Mouse (Mus musculus): ENCODE data around the gene Aebp1. TPM values are rescaled to one million over a fixed set of nuclear protein-coding genes. Genes with fewer than 3 reads are reported as not detected.
A peak's percentile ranks its signal among the peaks of the same experiment; 100 is the strongest.
"Not testable (repeated sequence)": the region's sequence is repeated elsewhere in the genome, so short reads cannot be mapped to it uniquely, and the experiment has no call there.

The Aebp1 gene
- total RNA-seq, 2 experiments from 2014 or later, result 4.8 to 8.3 TPM

DNA sequence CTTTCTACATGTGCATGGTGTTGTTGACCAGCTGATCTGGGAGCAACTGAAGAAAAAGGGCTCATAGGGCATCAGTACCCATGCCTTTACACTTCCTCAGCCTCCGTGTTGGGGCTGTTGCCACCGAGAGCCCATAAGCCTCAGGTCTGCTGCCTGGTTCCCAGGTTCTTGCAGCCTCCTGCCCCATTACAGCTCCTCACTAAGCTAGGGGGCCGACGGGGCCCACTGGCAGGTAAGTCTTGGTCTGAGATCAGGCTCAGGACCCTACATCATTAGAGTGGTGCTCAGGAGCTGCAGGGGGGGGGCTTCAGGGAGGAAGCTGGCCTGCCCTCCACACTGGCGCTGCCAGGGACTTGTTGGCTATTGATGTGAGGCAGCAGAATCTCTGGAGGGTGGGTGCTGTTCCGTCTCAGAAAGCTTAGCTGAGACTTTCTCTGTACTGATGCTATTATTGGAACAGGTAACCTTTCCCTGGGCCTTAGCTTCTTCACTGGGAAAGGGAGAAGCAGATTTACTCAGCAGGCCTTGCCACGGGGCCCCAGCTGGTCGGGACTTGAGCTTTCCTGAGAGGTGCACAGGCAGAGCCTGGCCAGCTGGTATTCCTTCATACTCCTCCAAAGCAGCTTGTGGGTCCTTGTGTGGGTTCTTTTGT lies 5.1 kb upstream of the Aebp1 start:
- no peak for DNase-seq

DNA sequence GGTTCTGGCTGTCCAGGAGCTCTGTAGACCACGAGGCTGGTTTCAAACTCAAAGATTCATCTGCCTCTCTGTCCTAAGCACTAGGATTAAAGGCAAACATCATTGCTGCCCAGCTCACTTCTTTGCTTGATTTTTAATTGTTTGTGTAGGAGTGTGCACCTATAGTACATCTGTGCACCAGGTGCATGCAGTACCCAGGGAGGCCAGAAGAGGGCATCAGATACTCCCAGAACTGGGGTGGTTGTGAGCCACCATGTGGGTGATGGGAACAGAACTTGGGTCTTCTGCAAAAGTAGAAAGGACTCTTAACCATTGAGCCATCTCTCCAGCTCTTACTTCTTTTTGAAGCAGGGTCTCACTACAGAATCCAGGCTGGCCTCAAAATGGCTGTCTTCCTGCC lies 3.0 kb upstream of the Aebp1 start:
- DNase-seq, result no peak

DNA sequence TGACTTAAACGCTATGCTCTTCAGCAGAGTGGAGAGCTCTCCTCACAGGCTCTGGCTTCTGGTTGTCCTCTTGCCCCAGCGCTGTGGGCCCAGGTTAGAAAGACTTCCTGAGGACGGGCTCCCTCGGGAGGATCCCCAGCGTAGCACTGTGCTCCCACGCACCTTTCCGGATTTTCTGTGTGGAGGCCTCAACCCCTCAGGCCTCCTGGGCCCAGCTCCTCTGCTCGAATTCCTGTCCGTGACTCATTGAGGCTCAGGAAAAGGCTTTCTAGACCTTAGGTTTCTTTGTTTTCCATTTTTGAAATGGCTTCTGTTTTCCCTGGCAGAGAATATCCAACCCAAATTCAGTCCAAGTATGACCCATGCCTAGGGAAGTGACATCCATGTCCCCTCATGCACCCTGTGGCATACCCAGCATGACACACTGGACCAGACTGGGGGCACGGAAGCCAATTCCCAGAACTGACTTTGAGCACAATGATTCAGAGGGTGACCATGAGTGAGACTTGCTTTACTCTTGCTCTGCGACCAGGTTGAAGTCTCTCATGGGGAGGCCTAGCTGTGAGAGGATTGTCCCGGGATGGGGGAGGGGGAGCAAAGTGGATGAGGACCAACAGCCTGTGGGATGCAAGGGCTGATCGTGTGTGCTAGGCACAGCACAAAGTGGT lies 1.7 kb upstream of the Aebp1 start:
- no peak for DNase-seq

DNA sequence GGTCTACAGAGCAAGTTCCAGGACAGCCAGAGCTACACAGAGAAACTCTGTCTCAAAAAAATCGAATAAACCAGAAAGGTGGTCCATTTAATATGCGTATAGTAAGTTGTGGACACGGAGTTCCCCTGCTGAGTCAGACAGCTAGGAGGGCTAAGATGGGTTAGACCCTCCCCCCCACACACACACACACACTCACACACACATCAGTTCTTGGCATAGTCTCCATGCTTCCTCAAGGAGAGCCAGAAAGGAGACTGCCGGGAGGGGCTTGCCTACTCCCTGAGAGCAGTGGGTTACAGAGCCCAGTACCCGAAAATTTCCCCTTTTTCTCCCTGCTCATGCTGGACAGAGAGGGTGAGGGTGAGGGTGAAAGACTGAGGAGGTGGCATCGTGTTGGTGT lies 1.1 kb upstream of the Aebp1 start:
- DNase-seq, result no peak

DNA sequence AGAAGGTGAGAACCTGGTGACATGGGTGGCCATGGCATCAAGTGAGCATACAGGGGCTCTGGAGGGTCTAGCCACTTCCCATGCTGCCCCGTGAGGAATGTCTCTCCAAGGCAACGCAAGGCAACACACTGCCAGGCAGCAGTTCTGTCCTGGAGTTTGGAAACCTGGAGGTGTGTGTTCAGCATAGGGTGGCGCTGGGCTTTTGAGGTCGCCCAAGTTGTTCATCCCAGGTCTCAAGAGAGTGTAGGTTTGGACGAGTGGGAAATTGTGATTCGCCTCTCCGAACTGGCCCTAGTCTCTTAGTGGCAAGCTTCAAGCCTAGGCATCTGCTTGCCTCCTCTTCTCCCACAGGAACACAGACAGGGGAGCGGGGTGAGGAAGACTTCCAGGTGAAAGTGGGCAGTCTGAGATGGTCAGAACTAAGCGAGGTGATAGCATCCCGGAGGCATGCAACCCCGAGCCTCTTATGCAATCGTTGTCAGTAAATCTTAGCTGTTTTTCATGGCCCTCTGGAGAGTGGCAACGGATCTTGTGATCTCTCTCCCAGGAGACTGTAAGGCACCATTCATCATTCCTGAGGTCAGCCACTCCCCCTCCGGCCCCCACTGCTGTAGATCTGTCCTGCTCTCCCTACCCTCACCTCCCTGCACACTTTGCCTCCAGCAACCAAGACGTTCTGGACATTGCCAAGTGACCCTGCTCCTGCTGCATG lies 803 bp downstream of the Aebp1 start:
- DNase-seq, result no peak

DNA sequence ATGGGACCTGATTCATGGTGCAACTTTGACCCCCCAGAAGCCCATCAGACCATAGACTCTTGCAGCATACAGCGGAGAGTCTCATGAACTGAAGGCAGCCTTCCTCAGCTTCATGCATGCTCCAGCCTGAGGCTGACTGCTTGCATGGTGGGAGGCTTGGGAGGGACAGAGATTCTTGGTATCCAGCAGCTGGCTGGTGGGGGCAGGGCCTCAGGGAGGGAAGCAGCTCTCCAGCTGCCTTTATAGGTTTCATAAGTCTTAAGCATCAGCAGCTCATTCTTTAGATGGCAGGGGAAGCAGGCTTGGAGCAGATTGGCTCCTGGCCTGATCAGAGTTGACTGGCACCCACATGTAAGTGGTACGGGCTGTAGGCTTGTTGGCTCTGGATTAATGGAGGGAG lies 5.4 kb downstream of the Aebp1 start:
- no peak for DNase-seq

DNA sequence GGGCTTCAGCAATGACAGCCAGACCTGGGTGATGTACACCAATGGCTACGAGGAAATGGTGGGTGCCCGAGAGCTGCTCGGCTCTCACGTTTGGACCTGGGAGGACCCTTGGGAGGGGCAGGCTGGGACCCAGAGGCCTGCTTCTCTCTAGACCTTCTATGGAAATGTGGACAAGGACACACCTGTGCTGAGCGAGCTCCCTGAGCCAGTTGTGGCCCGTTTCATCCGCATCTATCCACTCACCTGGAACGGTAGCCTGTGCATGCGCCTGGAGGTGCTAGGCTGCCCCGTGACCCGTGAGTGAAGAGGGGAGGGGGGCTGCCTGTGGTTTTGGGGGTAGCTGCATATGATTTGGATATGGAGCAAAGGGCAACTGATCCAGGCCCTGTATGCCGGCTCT lies 6.6 kb downstream of the Aebp1 start:
- DNase-seq, result no peak

DNA sequence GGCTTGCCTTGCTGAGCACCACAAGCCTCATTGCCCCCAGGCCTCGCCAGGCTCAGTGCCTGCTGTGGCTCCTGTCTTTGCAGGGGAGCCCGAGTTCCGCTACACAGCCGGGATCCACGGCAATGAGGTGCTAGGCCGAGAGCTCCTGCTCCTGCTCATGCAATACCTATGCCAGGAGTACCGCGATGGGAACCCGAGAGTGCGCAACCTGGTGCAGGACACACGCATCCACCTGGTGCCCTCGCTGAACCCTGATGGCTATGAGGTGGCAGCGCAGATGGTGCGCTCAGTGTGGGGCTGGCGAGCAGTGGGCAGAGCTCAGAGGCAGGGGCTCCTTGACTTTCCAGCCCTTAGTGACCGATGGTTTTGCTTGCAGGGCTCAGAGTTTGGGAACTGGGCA lies 7.6 kb downstream of the Aebp1 start:
- DNase-seq, result no peak

DNA sequence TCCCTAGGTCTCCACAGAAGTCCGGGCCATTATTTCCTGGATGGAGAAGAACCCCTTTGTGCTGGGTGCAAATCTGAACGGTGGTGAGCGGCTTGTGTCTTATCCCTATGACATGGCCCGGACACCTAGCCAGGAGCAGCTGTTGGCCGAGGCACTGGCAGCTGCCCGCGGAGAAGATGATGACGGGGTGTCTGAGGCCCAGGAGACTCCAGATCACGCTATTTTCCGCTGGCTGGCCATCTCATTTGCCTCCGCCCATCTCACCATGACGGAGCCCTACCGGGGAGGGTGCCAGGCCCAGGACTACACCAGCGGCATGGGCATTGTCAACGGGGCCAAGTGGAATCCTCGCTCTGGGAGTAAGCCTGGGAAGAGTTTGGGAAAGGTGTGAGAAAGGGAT lies 8.3 kb downstream of the Aebp1 start:
- DNase-seq, result no peak

DNA sequence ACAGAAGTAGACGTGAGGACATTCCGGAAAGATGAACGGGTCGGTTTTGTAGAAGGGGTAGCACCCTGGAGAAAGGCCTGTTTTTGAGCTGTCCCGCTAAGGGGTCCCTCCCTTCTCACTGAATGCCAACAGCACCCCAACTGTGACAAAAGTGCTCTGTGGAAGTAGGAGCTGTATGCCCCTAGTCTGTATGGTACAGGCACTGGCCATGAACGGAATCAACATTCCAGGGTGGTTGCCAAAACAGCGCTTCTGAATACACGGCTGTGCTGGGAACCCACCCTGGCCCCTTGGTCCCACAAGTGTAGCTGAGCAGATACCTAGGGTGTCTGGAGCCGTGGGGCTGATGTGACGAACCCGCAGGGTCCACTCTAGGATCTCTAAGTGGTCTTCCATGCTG lies 11.0 kb downstream of the Aebp1 start:
- no peak for DNase-seq

DNA sequence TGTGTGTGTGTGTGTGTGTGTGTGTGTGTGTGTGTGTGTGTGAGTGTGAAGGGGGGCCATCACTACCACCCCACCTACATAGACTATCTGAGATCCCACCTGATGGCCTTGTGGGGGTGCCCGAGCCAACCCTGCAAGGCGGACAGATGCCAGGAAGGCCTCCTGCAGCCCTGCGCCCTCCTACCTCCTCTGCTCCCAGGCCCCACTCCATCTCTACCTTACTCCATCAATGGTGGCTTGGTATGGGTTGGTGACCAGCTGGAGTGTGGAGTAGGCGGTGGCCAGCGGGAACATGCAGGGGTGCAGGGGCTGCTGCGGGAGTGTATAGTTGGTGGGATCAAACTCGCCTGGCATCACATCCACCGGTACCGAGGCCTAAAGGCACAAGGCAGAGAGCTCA lies 11.4 kb downstream of the Aebp1 start:
- DNase-seq, result no peak

DNA sequence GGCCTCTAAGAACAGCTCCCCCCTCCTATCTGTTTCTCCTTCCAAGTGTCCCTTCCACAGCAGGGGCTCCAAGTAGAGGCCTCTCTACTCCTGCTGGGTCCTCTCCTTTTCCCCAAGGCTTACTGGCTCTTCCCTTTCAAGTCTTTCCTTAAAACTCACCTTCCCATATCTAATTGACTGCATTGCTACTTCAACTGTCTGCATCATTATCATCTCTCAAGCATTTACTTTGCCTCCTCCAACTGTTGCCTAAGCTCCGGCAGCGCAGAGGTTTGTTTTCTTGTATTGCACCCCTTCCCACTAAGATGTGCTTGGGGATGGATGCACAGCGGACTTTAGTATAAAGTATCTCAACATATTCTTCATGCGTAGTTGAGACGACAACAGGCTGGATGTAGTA lies 15.7 kb downstream of the Aebp1 start:
- no peak for DNase-seq

DNA sequence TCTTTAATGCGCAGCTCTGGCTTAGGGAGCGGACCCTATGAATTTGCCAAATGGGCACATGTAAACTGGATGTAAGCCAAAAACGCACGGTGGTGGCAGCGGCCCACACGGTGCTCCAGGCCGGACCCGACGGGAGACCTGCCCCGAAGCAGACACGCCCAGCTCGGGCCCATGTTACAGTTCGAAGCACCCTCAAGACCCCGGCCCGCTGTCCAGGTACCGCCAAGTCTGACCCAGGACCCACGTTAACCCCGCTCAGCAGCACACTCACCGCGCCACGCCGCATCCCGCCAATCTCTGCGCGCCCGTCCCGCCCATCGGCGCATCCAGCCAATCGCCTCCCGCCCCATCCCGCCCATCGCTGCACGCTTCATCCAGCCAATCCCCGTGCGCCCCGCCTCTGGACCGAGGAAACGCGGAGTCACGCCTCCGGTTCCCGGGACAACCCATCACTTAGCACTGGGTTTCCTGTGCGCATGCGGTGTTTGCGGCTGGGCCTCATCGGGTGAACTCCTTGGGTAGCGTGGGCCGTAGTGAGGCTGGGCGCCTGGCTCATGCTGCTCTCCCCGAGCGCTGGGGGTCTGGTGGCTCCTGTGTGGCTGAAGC lies 16.3 kb downstream of the Aebp1 start, which contains the start of gene Pold2:
TSS of gene Pold2 (minus strand) at position 372 of the 606 bp plus-strand sequence.
- peak; percentile 97 for DNase-seq

DNA sequence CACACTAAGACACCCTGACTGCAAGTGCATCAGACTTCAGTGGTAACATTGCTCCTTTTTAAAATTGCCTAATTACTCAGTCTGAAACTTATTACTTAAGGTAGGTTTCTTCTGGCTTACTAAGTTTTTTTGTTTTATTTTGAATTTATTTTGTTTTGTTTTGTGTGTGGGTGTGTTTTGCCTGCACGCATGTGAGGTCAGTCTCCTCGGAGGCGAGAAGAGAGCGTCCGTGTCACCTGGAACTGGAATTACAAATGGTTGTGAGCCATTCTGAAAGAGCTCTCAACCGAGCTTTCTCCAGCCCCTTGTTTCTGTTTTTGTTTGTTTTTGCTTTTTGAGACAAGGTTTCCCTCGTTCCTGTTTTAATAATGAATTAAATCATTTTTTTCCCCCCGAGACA lies 16.9 kb downstream of the Aebp1 start:
- no peak for DNase-seq

DNA sequence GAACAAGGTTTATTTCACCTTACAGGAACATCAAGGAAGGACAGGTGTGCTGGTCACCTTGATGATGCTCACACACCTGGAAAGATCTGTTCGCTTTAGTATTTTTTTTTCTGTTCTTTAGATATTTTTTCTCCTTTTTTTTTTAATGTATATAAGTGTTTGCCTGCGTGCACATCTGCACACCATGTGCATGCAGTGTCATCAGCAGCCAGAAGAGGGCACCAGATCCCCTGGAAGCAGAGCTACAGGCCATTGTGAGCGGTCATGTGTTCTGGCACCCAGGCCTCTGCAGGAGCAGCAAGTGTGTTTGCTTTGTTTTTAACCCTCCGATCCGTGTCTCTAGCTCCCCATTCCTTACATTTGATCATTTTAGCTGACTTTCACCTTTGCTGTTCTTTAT lies 18.2 kb downstream of the Aebp1 start:
- DNase-seq, result peak in 1 of 2 experiments; percentile 49

DNA sequence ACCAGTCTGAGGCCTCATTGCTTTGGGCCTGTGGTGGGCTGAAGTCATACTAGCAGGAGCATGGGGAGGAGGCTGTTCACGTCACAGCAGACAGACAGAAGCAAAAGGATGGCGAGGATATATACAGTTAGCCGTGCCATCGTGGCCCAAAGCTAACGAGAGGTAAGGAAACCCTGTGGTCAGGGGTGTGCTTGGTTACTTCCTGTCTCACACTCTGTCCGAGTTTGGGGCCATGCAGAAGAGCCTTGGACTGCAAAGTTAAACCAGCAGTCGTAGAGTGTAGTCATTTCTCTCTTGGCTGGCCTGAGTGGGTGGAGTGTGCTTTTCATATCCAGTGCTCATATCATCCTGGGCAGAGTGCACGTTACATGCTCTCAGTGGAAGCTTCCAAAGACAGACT lies 20.8 kb downstream of the Aebp1 start:
- DNase-seq, result no peak

DNA sequence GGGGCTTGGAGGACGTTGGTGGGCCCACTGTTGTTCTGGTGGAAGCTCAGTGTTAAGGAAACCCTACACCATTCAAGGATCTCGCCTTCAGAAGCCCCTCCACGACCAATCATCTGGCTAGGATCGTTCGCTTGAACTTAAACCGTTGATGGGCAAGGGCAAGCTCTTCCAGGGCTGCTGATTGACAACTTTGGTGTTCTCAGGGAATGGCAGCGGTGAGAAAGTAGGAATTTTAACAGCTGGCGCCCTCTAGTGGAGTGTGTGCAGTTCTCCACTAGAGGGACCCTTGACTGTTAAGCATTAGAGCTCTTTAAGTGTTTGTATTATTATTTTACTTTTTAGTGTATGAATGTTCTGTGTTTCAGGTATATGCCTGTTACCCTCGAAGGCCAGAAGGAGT lies 24.4 kb downstream of the Aebp1 start:
- DNase-seq, result peak; percentile 49 to 64

DNA sequence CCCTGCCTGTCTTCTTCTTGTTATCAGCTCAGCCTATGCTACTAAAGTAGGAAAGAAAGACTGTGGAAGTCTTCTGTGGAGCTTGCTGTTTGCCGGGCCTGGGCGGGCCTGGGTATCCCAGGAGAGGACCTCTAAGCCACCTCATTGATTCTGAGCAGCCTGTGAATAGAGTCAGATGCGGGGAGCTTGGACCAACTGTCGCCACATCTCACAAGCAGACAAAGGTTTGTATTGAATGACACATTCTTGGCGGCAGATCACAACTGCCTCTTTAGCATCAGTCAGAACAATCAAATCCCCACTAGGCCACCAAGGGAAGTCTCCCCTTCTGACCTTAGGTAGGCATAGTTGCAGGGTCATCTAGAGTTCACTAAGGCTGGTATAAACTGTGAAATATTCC lies 25.5 kb downstream of the Aebp1 start:
- DNase-seq, result no peak

DNA sequence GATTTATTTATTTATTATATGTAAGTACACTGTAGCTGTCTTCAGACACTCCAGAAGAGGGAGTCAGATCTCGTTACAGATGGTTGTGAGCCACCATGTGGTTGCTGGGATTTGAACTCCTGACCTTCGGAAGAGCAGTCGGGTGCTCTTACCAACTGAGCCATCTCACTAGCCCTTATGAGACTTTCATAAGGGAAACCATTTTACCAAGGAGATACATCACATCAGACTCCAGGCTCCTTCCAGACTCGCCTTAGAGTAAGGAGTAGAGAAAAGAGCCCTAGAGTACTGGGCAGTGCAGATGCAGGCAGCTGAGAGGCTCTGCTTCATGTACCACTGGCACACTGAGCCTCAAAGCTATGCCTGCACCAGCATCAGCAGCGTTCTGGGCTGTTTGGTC lies 26.8 kb downstream of the Aebp1 start:
- not testable (repeated sequence) for DNase-seq

DNA sequence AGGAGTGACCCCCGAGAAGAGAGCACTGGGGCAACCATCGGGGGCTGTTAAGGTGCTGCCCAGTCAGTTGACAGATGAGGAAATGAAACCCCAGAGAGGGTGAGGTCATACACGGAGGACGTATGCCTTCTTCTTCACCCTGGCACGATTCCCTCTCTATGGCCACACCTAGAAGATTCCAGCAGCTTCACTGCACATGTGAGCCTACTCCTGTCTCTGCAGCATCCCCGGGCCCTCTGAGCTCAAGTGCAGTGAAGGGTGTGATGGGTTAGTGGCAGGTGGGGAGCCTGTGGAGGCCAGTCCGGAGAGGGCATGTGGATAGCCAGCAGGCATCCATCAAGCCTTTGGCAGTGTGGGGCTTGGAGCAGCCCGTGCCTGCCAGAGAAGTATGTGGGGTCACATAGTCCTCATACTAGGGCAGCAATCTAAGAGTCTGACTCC lies 30.4 kb downstream of the Aebp1 start:
- DNase-seq, result no peak

DNA sequence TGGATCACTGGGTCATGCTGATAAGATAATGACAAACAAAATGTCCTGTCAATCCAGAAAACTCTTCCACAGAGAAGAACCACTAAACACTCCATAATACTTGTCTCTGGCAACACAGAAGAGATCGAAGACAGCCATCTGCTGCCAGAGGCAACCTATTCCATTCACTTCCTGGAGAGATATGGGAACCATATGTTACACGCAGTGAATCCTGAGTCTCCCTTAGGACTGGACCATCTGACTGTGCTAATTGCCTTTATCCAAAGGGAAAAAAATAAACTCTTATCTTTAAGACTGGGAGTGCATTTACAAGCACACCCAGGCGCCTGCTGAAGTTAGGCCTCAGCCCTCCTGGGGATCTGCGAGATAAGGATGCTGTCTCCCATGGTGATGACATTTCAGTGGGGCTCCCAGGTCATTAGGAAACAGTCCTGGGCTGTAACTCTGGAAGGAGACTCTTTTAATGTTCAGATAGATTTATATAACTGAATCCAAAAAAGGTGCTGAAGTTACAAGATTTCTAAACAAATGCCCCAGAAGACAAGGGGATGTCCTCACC lies 31.1 kb downstream of the Aebp1 start:
- DNase-seq, result no peak

DNA sequence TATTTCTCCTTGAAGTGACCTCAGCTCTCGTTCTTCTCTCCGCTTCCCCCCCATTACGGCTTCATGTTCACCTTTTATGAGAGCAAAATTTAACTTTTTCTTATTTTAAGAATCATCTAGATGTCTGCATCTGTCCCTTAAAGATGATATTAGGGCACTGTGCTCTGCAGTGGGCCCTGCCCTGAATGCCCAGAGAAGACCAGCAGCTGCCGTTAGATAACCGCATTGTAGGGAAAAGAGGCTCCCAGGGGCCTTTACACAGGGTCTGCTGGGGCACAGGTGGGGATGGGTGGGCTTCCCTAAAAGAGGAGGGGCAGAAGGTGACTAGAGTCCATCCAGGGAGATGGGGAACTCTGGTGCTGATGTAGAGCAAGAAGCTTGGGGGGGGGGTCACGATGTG lies 32.1 kb downstream of the Aebp1 start:
- no peak for DNase-seq

DNA sequence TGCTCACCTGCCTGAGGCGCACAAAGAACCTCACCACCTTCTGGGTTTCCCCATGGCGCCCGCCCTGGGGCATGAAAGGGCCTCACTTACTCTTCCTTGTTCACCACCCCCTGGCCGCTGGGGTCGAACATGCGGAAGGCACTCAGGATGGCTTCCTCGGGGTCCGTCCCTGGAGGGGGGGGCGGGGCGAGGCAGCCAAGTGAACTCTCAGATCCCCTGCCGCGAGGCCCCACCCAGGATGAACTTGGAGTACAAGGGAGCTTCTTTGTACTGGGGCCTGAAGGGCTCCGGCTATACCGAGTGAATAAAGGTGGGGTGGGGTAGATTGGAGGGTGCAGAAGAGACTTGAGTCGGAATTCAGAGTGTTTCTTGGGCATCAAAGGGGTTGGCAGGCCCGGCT lies 35.5 kb downstream of the Aebp1 start:
- DNase-seq, result no peak

Data from layer of hippocampus, postnatal 36 days (tissue).